Mouse (Mus musculus): ENCODE results near the gene Col5a1.

- TF ChIP-seq CTCF (IDR thresholded peaks at IDR 0.05; ENCODE audit: low read depth) (no peak), EP300 (IDR thresholded peaks at IDR 0.05; ENCODE audit: low read depth) (no peak)
These were observed 623 bp upstream of the Col5a1 start for GRCm38 (mm10) chr2:27885456-27886147.
